ENCODE assay signal across 16 mouse cellular contexts in the genomic region with DNA sequence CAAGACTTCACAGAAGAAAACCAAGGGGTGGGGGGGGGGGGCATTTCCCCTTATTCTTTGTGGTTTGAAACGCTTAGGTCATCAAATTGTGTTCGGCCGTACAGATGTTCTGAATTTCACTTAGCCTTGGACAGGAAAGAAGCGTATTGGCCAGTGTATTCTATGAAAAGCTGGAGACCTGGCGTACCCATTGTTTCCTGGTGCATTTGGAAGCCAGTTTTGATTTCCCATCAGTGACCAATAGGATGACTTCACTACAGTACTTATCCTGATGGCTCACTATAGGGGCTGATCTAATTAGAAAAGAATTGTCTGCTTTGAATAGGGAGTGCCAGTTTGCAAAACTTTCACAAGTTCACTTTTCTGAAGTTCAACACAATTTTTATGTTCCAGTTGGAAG.
A peak's percentile ranks its signal among the peaks of the same experiment; 100 is the strongest.
DNase-seq lines count a peak whose midpoint lies in the region; ATAC-seq and TF ChIP-seq lines count a peak whose summit lies in the region.
"Had no signal": no experiment of that assay in that cellular context is flagged by ENCODE, and none has a peak within 500 bp of the region (broad histone marks: within the 10 kb centered on the region; RNA-seq: fewer than 3 reads in every experiment).

No protein-coding gene starts in this region.

- no peak for TF ChIP-seq CTCF in heart, adult 2 months (IDR thresholded peaks at IDR 0.05)
- no peak for TF ChIP-seq CTCF in hindbrain, postnatal 0 days (IDR thresholded peaks at IDR 0.05; ENCODE audit: low read depth)
- TF ChIP-seq CTCF in CH12.LX (conservative IDR thresholded peaks at IDR 0.05 in 1 of 2, IDR thresholded peaks at IDR 0.05 in 1 of 2; ENCODE audit: low read depth in 2 of 2, low read length in 2 of 2): no peak

- H3K4me3 ChIP-seq in heart, adult 2 months: peak overlapping the region; percentile 29; the same call in 1 of the 2 replicates
- H3K4me3 ChIP-seq in hindbrain, embryonic 14.5 days (replicated peaks; ENCODE audit: low read length): no peak overlapping the region
- H3K4me3 ChIP-seq in hindbrain, postnatal 0 days (ENCODE audit: low read length): no peak overlapping the region
- no peak overlapping the region for H3K4me3 ChIP-seq in CH12.LX (replicated peaks in 1 of 3; ENCODE audit: low read depth in 2 of 3, low read length in 2 of 3, poor library complexity in 1 of 3)
- H3K4me3 ChIP-seq: midbrain, embryonic 13.5 days had no signal

- intact Hi-C loops in heart, adult 2 months (cut with DNase I): no loop called here
- intact Hi-C loops in left cerebral cortex, postnatal 25 days (cut with DNase I): loop anchor here (5.0 kb wide), 2 partner anchors 39 to 419 kb away; no protein-coding TSS in a partner anchor

- peak overlapping the region; percentile 93; the same call in 1 of the 2 replicates for H3K4me2 ChIP-seq in hindbrain, embryonic 14.5 days (replicated peaks)
- H3K4me2 ChIP-seq in hindbrain, postnatal 0 days (ENCODE audit: low read depth, low read length): no peak overlapping the region
- H3K4me2 ChIP-seq in CH12.LX (ENCODE audit: insufficient read depth, low read depth, poor library complexity, severe bottlenecking): no peak overlapping the region; the same call in 1 of the 2 replicates
- H3K4me2 ChIP-seq: midbrain, embryonic 13.5 days had no signal

- in situ Hi-C loops in CH12.LX (cut with MboI; ENCODE audit: low pct_ligation_motif_present, low pct_unique_long_range_greater_than_20kb, low sequenced_read_pairs): no loop called here

- dilution Hi-C loops in CH12.LX (cut with MboI; ENCODE audit: extremely low pct_ligation_motif_present, extremely low pct_unique_long_range_greater_than_20kb, low sequenced_read_pairs): no loop called here

- peak overlapping the region; percentile 91 for H3K27ac ChIP-seq in heart, adult 2 months
- no peak overlapping the region for H3K27ac ChIP-seq in hindbrain, embryonic 14.5 days
- no peak overlapping the region for H3K27ac ChIP-seq in hindbrain, postnatal 0 days
- H3K27ac ChIP-seq in CH12.LX (ENCODE audit: insufficient read depth, low read depth): no peak overlapping the region
- H3K27ac ChIP-seq: midbrain, embryonic 13.5 days had no signal

- H3K9ac ChIP-seq in heart, adult 2 months (ENCODE audit: low read depth, low read length): 0 out of 2 replicates have a peak overlapping the region, but pooled peaks have one; percentile 31
- no peak overlapping the region for H3K9ac ChIP-seq in hindbrain, embryonic 14.5 days
- no peak overlapping the region for H3K9ac ChIP-seq in hindbrain, postnatal 0 days (replicated peaks; ENCODE audit: low read length)
- H3K9ac ChIP-seq in CH12.LX (ENCODE audit: insufficient read depth, low read depth): no peak overlapping the region
- H3K9ac ChIP-seq: midbrain, embryonic 13.5 days had no signal

- no peak for TF ChIP-seq EP300 in heart, adult 2 months (IDR thresholded peaks at IDR 0.05; ENCODE audit: insufficient read depth, low read depth, low read length)
- no peak for TF ChIP-seq EP300 in CH12.LX (IDR thresholded peaks at IDR 0.05; ENCODE audit: low read length)

- ATAC-seq in hindbrain, embryonic 14.5 days (ENCODE audit: low FRiP score): no peak
- ATAC-seq in hindbrain, postnatal 0 days: no peak
- ATAC-seq in granulocyte monocyte progenitor cell, adult 5-6 weeks (replicated peaks; ENCODE audit: poor library complexity, severe bottlenecking): 0 out of 2 replicates have a peak, but pooled peaks have one; percentile 4
- ATAC-seq: forebrain, postnatal 0 days; midbrain, embryonic 13.5 days had no signal

- no peaks in the 10 kb centered on the region for H3K27me3 ChIP-seq in heart, adult 2 months (ENCODE audit: control insufficient read depth, insufficient read depth, low read length)
- no peaks in the 10 kb centered on the region for H3K27me3 ChIP-seq in hindbrain, embryonic 14.5 days (ENCODE audit: control insufficient read depth, insufficient read depth, low read length)
- H3K27me3 ChIP-seq in hindbrain, postnatal 0 days (ENCODE audit: insufficient read depth, low read length): no peaks in the 10 kb centered on the region
- H3K27me3 ChIP-seq in CH12.LX (replicated peaks): no peaks in the 10 kb centered on the region
- H3K27me3 ChIP-seq: midbrain, embryonic 13.5 days had no signal

- peaks cover 15% of the 10 kb centered on the region for H3K36me3 ChIP-seq in heart, adult 2 months (ENCODE audit: control insufficient read depth, insufficient read depth, low read length)
- no peaks in the 10 kb centered on the region for H3K36me3 ChIP-seq in hindbrain, embryonic 14.5 days (replicated peaks; ENCODE audit: control insufficient read depth, insufficient read depth)
- H3K36me3 ChIP-seq in hindbrain, postnatal 0 days (ENCODE audit: insufficient read depth, low read length): no peaks in the 10 kb centered on the region
- peaks cover 0 to 13% of the 10 kb centered on the region in 2 experiments for H3K36me3 ChIP-seq in CH12.LX (replicated peaks in 1 of 2; ENCODE audit: control insufficient read depth in 1 of 2, insufficient read depth in 1 of 2, low read length in 1 of 2)
- H3K36me3 ChIP-seq: midbrain, embryonic 13.5 days had no signal

- peaks cover 8% of the 10 kb centered on the region for H3K79me2 ChIP-seq in heart, adult 2 months (replicated peaks; ENCODE audit: control insufficient read depth, insufficient read depth, low read length)
- no peaks in the 10 kb centered on the region for H3K79me2 ChIP-seq in CH12.LX (replicated peaks; ENCODE audit: control insufficient read depth, extremely low read depth, insufficient read depth, poor library complexity, severe bottlenecking)

- no peak for TF ChIP-seq RAD21 in CH12.LX (IDR thresholded peaks at IDR 0.05; ENCODE audit: low read depth, low read length)

- DNase-seq in heart, adult 2 months: no peak
- DNase-seq in heart, postnatal 4 days: no peak
- DNase-seq in hindbrain, embryonic 14.5 days (ENCODE audit: low spot score): no peak
- DNase-seq in hindbrain, postnatal 0 days (ENCODE audit: low spot score): no peak
- no peak for DNase-seq in CH12.LX (ENCODE audit: extremely low read depth)
- DNase-seq in left cerebral cortex, postnatal 25 days (ENCODE audit: low spot score in 2 of 2): no peak
- DNase-seq in adrenal gland, postnatal 36 days: no peak
- DNase-seq: adrenal gland, adult 2 months; cerebellum, adult 9-10 months; forebrain, postnatal 0 days; gastrocnemius, postnatal 14 days; kidney, adult 9 months; liver; lung, adult 18-20 months had no signal

- no peaks in the 10 kb centered on the region for H3K9me3 ChIP-seq in hindbrain, embryonic 14.5 days (ENCODE audit: control insufficient read depth, low read length)
- no peaks in the 10 kb centered on the region for H3K9me3 ChIP-seq in hindbrain, postnatal 0 days (ENCODE audit: low read length)
- no peaks in the 10 kb centered on the region for H3K9me3 ChIP-seq in CH12.LX (replicated peaks; ENCODE audit: low read length)
- H3K9me3 ChIP-seq: midbrain, embryonic 13.5 days had no signal

- 8% methylated on average over 5 of the region's 5 CpGs for WGBS in heart, adult 2 months
- 73% methylated on average over 5 of the region's 5 CpGs for WGBS in hindbrain, embryonic 14.5 days
- WGBS in hindbrain, postnatal 0 days: 74% methylated on average over 5 of the region's 5 CpGs

- peaks cover 7% of the 10 kb centered on the region for H3K4me1 ChIP-seq in heart, adult 2 months (ENCODE audit: control insufficient read depth, insufficient read depth, low read length)
- peaks cover 22% of the 10 kb centered on the region for H3K4me1 ChIP-seq in hindbrain, embryonic 14.5 days (replicated peaks; ENCODE audit: control insufficient read depth, insufficient read depth, low read length)
- peaks cover 3% of the 10 kb centered on the region; the same call in 1 of the 2 replicates for H3K4me1 ChIP-seq in hindbrain, postnatal 0 days (ENCODE audit: insufficient read depth, low read length)
- H3K4me1 ChIP-seq in CH12.LX (ENCODE audit: control insufficient read depth in 1 of 2, insufficient read depth in 2 of 2): peaks cover 0 to 32% of the 10 kb centered on the region in 2 experiments; a peak in 2 of 4 replicates

- TF ChIP-seq POLR2A in heart, adult 2 months (IDR thresholded peaks at IDR 0.05; ENCODE audit: insufficient read depth, low read depth, low read length): no peak
- TF ChIP-seq POLR2A in CH12.LX (IDR thresholded peaks at IDR 0.05; ENCODE audit: low read depth, low read length): no peak

TF ChIP-seq in CH12.LX, 34 proteins besides CTCF, POLR2A, EP300 and RAD21:
- TF ChIP-seq MAFK (IDR thresholded peaks at IDR 0.05; ENCODE audit: insufficient replicate concordance, low read length): peak; percentile 49; the same call in 1 of the 2 replicates
- TF ChIP-seq KAT2A (IDR thresholded peaks at IDR 0.05; ENCODE audit: insufficient replicate concordance, low read length): no peak
